ENCODE assay signal across 8 mouse cellular contexts in the genomic region with DNA sequence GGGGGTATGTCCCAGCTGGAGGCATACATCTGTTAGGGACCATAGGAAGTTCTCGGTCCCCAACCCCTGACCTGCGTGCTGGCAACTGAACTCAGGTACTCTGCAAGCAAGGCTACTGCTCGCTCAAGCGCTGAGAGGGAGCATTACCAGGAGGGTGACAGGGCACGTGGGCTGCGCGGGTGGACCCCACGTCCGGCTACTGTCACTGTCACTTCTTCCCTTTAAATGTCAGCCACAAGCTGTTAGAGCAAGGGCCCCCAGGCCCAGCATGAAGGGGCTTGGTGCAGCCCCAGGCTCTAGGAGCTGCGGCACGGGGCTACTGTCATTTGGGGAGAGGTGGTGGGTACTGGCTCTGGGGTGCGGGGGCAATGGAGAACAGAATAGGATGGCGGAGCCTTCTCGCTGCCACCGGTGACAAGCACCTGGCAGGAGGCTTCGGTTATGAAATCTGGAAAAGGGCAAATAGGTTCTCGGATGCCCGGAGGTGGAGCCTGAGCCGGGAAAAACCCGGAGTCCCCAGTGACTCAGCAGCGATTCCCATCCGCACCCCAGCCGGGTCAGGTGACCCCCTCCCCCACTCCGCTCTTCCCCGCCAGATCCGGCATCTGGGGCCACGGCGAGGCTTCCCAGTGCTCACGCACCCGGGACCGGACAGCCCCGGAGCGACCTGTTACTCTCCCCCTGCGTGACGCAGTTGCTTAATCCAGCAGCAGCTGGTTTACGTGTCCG. TPM values are rescaled to one million over a fixed set of nuclear protein-coding genes. Genes with fewer than 3 reads are reported as not detected.
DNase-seq lines count a peak whose midpoint lies in the region; ATAC-seq and TF ChIP-seq lines count a peak whose summit lies in the region.

No protein-coding gene starts in this region.

- no peak for TF ChIP-seq CTCF in E14TG2a.4 (conservative IDR thresholded peaks at IDR 0.05; ENCODE audit: low read length)

- H3K4me3 ChIP-seq in E14TG2a.4 (replicated peaks; ENCODE audit: low read length), result peak overlapping the region; percentile 74
- H3K4me3 ChIP-seq in embryonic facial prominence, embryonic 14.5 days (ENCODE audit: low read depth, low read length), result peak overlapping the region; percentile 19
- H3K4me3 ChIP-seq in hindbrain, embryonic 12.5 days, result 0 out of 2 replicates have a peak overlapping the region, but pooled peaks have one; percentile 4
- H3K4me3 ChIP-seq in liver, embryonic 11.5 days (ENCODE audit: low read depth, low read length), result peak overlapping the region; percentile 35

- H3K27me3 ChIP-seq in E14TG2a.4 (ENCODE audit: insufficient read depth, low read length), result peaks cover 34% of the 10 kb centered on the region
- peaks cover 24% of the 10 kb centered on the region for H3K27me3 ChIP-seq in embryonic facial prominence, embryonic 14.5 days (replicated peaks; ENCODE audit: control insufficient read depth, insufficient read depth, low read length)
- peaks cover 54% of the 10 kb centered on the region for H3K27me3 ChIP-seq in hindbrain, embryonic 12.5 days
- H3K27me3 ChIP-seq in liver, embryonic 11.5 days (replicated peaks; ENCODE audit: control insufficient read depth, insufficient read depth, low read length), result peaks cover 46% of the 10 kb centered on the region

- 11% methylated on average over 25 of the region's 37 CpGs for WGBS in embryonic facial prominence, embryonic 14.5 days
- WGBS in hindbrain, embryonic 12.5 days, result 11% methylated on average over 37 of the region's 37 CpGs
- WGBS in liver, embryonic 11.5 days, result 19% methylated on average over 37 of the region's 37 CpGs

- peaks cover 36% of the 10 kb centered on the region for H3K4me1 ChIP-seq in E14TG2a.4 (replicated peaks; ENCODE audit: low read depth, low read length)
- peaks cover 4% of the 10 kb centered on the region for H3K4me1 ChIP-seq in embryonic facial prominence, embryonic 14.5 days (ENCODE audit: control insufficient read depth, insufficient read depth, low read length)
- H3K4me1 ChIP-seq in hindbrain, embryonic 12.5 days, result peaks cover 16% of the 10 kb centered on the region
- peaks cover 6% of the 10 kb centered on the region for H3K4me1 ChIP-seq in liver, embryonic 11.5 days (replicated peaks; ENCODE audit: control insufficient read depth, insufficient read depth, low read length)

- DNase-seq in cerebellum, adult 11 months, result peak; percentile 55
- DNase-seq in cerebellum, postnatal 4 days (ENCODE audit: low spot score in 2 of 2), result no peak
- no peak for DNase-seq in embryonic facial prominence, embryonic 14.5 days (ENCODE audit: low spot score)
- no peak for DNase-seq in liver, embryonic 11.5 days (ENCODE audit: low spot score)
- DNase-seq in naive thymus-derived CD4-positive, alpha-beta T cell, adult 2 months (ENCODE audit: low read depth), result peak; percentile 54
- DNase-seq in embryo, embryonic 10 days (ENCODE audit: low spot score), result no peak

- ATAC-seq in embryonic facial prominence, embryonic 14.5 days (ENCODE audit: low read depth), result no peak; the same call in 1 of the 2 replicates
- no peak for ATAC-seq in hindbrain, embryonic 12.5 days (ENCODE audit: low FRiP score)
- no peak for ATAC-seq in liver, embryonic 11.5 days (replicated peaks; ENCODE audit: low FRiP score)

- no peak overlapping the region for H3K27ac ChIP-seq in embryonic facial prominence, embryonic 14.5 days (replicated peaks; ENCODE audit: low read depth, low read length)
- H3K27ac ChIP-seq in hindbrain, embryonic 12.5 days, result no peak overlapping the region
- no peak overlapping the region for H3K27ac ChIP-seq in liver, embryonic 11.5 days (ENCODE audit: low read depth, low read length)

- no peaks in the 10 kb centered on the region for H3K36me3 ChIP-seq in E14TG2a.4 (ENCODE audit: insufficient read depth, low read length)
- H3K36me3 ChIP-seq in embryonic facial prominence, embryonic 14.5 days (ENCODE audit: control insufficient read depth, insufficient read depth, low read length), result no peaks in the 10 kb centered on the region
- no peaks in the 10 kb centered on the region for H3K36me3 ChIP-seq in hindbrain, embryonic 12.5 days
- H3K36me3 ChIP-seq in liver, embryonic 11.5 days (ENCODE audit: control insufficient read depth, insufficient read depth, low read length), result no peaks in the 10 kb centered on the region

- H3K4me2 ChIP-seq in embryonic facial prominence, embryonic 14.5 days (ENCODE audit: low read depth, low read length), result peak overlapping the region; percentile 45
- H3K4me2 ChIP-seq in hindbrain, embryonic 12.5 days (replicated peaks), result peak overlapping the region; percentile 43
- H3K4me2 ChIP-seq in liver, embryonic 11.5 days, result peak overlapping the region; percentile 69

- H3K9me3 ChIP-seq in E14TG2a.4 (ENCODE audit: low read length), result peaks cover 12% of the 10 kb centered on the region
- no peaks in the 10 kb centered on the region for H3K9me3 ChIP-seq in embryonic facial prominence, embryonic 14.5 days (ENCODE audit: control insufficient read depth, low read length)
- H3K9me3 ChIP-seq in hindbrain, embryonic 12.5 days (replicated peaks), result no peaks in the 10 kb centered on the region
- no peaks in the 10 kb centered on the region for H3K9me3 ChIP-seq in liver, embryonic 11.5 days (ENCODE audit: control insufficient read depth, low read length)

- H3K9ac ChIP-seq in embryonic facial prominence, embryonic 14.5 days (ENCODE audit: low read depth, low read length), result peak overlapping the region; percentile 9
- no peak overlapping the region; the same call in 1 of the 2 replicates for H3K9ac ChIP-seq in hindbrain, embryonic 12.5 days
- H3K9ac ChIP-seq in liver, embryonic 11.5 days (ENCODE audit: low read depth, low read length), result peak overlapping the region; percentile 37; the same call in 1 of the 2 replicates

RNA-seq across cellular contexts. Expression of a gene that starts 29.3 kb away (rescaled TPM):
- 5.9 and 8.7 TPM in 2 replicates for polyA plus RNA-seq in embryonic facial prominence, embryonic 14.5 days (2014; fragmentation: Nextera tagmentation; extraction: Ambion mirVana)
- 10.1 and 10.7 TPM in 2 replicates for polyA plus RNA-seq in hindbrain, embryonic 12.5 days (2016; fragmentation: Nextera tagmentation; extraction: Ambion mirVana)
- polyA plus RNA-seq in liver, embryonic 11.5 days (2014; fragmentation: Nextera tagmentation; extraction: Ambion mirVana), result 1.8 and 2.1 TPM in 2 replicates

RNA-seq across cellular contexts. Expression of a gene that starts 40.1 kb away (rescaled TPM):
- polyA plus RNA-seq in embryonic facial prominence, embryonic 14.5 days (2014; fragmentation: Nextera tagmentation; extraction: Ambion mirVana), result 0.95 and 1.1 TPM in 2 replicates
- polyA plus RNA-seq in hindbrain, embryonic 12.5 days (2016; fragmentation: Nextera tagmentation; extraction: Ambion mirVana), result 16.4 and 16.7 TPM in 2 replicates
- 0.45 TPM in 1 of 2 replicates, not detected in the other for polyA plus RNA-seq in liver, embryonic 11.5 days (2014; fragmentation: Nextera tagmentation; extraction: Ambion mirVana)

RNA-seq across cellular contexts. Expression of a gene that starts 51.8 kb away (rescaled TPM):
- 11.9 and 15.4 TPM in 2 replicates for polyA plus RNA-seq in embryonic facial prominence, embryonic 14.5 days (2014; fragmentation: Nextera tagmentation; extraction: Ambion mirVana)
- 33.8 and 37.0 TPM in 2 replicates for polyA plus RNA-seq in hindbrain, embryonic 12.5 days (2016; fragmentation: Nextera tagmentation; extraction: Ambion mirVana)
- polyA plus RNA-seq in liver, embryonic 11.5 days (2014; fragmentation: Nextera tagmentation; extraction: Ambion mirVana), result 9.1 and 9.4 TPM in 2 replicates

RNA-seq across cellular contexts. Expression of a gene that starts 55.5 kb away (rescaled TPM):
- polyA plus RNA-seq in embryonic facial prominence, embryonic 14.5 days (2014; fragmentation: Nextera tagmentation; extraction: Ambion mirVana), result 35.5 and 39.9 TPM in 2 replicates
- polyA plus RNA-seq in hindbrain, embryonic 12.5 days (2016; fragmentation: Nextera tagmentation; extraction: Ambion mirVana), result 11.8 and 15.8 TPM in 2 replicates
- 4.0 and 5.0 TPM in 2 replicates for polyA plus RNA-seq in liver, embryonic 11.5 days (2014; fragmentation: Nextera tagmentation; extraction: Ambion mirVana)

Comparison
In these comparisons a context has a peak if more than half of its experiments do, and no peak if none do; other contexts are left out.
1. DNase-seq: peak in cerebellum, adult 11 months (single experiment) and naive thymus-derived CD4-positive, alpha-beta T cell, adult 2 months (single experiment); none in cerebellum, postnatal 4 days (0 of 2), embryonic facial prominence, embryonic 14.5 days (single experiment), liver, embryonic 11.5 days (single experiment) and embryo, embryonic 10 days (single experiment).
2. H3K4me3 ChIP-seq: peak in every context shown above with its lines; median percentile 74 in E14TG2a.4; 35 in liver, embryonic 11.5 days; 19 in embryonic facial prominence, embryonic 14.5 days; 4 in hindbrain, embryonic 12.5 days.
3. Peak in every context shown above with its lines, with median percentiles within 50 percentile points of each other: H3K4me2 ChIP-seq.